Mouse (Mus musculus) thymus, adult 2 months (tissue): ENCODE results near the gene ccdc198.

ENCODE experiments used
- CTCF ChIP-seq: fragments of 200-500 bp; IDR thresholded peaks from 2 replicates; pipeline ENCODE4 v1.5.1; 2012; ENCODE audit warnings: mild to moderate bottlenecking, control low read depth, low read length, moderate library complexity, borderline replicate concordance; ENCODE audit not compliant: control insufficient read depth, poor library complexity, insufficient read depth; ENCODE audit errors: extremely low read depth
- POLR2A ChIP-seq: fragments of 200-500 bp; IDR thresholded peaks from 2 replicates; pipeline ENCODE4 v1.6.1; 2012; ENCODE audit warnings: mild to moderate bottlenecking, low read length, control low read depth, moderate library complexity; ENCODE audit not compliant: control insufficient read depth, poor library complexity, insufficient read depth; ENCODE audit errors: extremely low read depth

DNA sequence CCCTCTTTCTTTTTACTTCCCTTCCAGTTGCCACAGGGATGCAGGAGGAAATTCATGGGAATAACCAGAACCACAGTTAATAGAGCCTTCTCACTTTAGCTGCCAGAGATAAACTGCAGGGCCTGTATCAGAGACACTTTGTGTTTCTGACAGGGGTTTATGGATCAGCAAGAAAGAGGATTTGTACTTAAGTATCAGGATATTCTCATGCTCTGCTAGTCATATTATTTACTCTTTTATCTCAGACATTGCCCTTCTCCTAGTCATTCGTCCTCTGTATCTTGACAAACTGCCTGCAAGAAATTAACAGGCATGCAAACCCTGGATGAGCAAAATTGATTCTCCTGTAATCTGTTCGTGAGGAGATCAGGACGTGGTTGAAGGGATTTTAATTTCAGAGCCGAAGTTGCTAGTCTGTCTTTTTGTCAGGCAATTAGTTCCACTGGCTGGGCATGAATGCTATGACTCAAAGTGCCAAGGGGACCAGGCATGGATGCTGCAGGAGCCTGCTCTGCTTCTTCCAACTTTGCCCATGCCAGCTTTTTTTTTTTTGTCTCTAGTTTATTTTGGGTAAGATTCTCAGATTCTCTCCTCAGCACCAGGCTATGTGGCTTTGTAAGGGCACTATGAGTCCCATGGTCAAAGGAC, 48.7 kb upstream of the ccdc198 start:
- TF ChIP-seq POLR2A: no peak
- TF ChIP-seq CTCF: no peak
